Mouse (Mus musculus) liver, adult 2 months (tissue): ENCODE measurements around the gene Sh2d1a. TPM values are rescaled to one million over a fixed set of nuclear protein-coding genes. Genes with fewer than 3 reads are reported as not detected.

Source experiments
- DNase-seq: peaks from one replicate; pipeline ENCODE4 v3.0.0-alpha.2; 2011; ENCODE audit warnings: low read depth, low spot score; ENCODE audit errors: extremely low read depth
- H3K27ac ChIP-seq: fragments of 200-500 bp; replicated peaks from 2 replicates; pipeline ENCODE4 v1.5.1; 2012; ENCODE audit warnings: low read depth, mild to moderate bottlenecking, control low read depth, inconsistent platforms, low read length; ENCODE audit not compliant: insufficient read depth
- H3K27me3 ChIP-seq: fragments of 200-500 bp; 2 replicates; pipeline ENCODE4 v1.6.1; 2012; ENCODE audit warnings: mild to moderate bottlenecking, moderate library complexity, low read length, inconsistent platforms; ENCODE audit not compliant: control insufficient read depth, insufficient read depth
- H3K36me3 ChIP-seq: fragments of 200-500 bp; 2 replicates; pipeline ENCODE4 v1.6.1; 2012; ENCODE audit warnings: low read length, inconsistent platforms; ENCODE audit not compliant: control insufficient read depth, insufficient read depth
- H3K4me1 ChIP-seq: fragments of 200-500 bp; 2 replicates; pipeline ENCODE4 v1.6.1; 2011; ENCODE audit warnings: low read length; ENCODE audit not compliant: control insufficient read depth, insufficient read depth
- H3K4me3 ChIP-seq: fragments of 200-500 bp; 2 replicates; pipeline ENCODE4 v1.5.1; 2011; ENCODE audit warnings: low read depth, mild to moderate bottlenecking, control low read depth, low read length, moderate library complexity; ENCODE audit not compliant: insufficient read depth
- H3K79me2 ChIP-seq: fragments of 200-500 bp; 2 replicates; pipeline ENCODE4 v1.6.1; 2012; ENCODE audit warnings: inconsistent platforms, mild to moderate bottlenecking, low read length, moderate library complexity; ENCODE audit not compliant: control insufficient read depth, insufficient read depth
- H3K9ac ChIP-seq: fragments of 200-500 bp; 2 replicates; pipeline ENCODE4 v1.6.1; 2012; ENCODE audit warnings: low read depth, mild to moderate bottlenecking, control low read depth, inconsistent platforms, low read length
- CTCF ChIP-seq: fragments of 200-500 bp; IDR thresholded peaks from 2 replicates; pipeline ENCODE4 v1.5.1; 2011; ENCODE audit warnings: low read depth, low read length, control low read depth
- POLR2A ChIP-seq: fragments of 200-500 bp; IDR thresholded peaks from 2 replicates; pipeline ENCODE4 v1.6.1; 2011; ENCODE audit warnings: low read length, control low read depth; ENCODE audit not compliant: insufficient read depth; ENCODE audit errors: extremely low read depth
- WGBS: fragments of 180-500 bp; shearing (Covaris S2); methylation state at CpG from one replicate; pipeline ENCODE4 v1.1.7; 2018; 5-methylcytosine and 5-hydroxymethylcytosine counted together
- polyA plus RNA-seq: library from polyadenylated mRNA; depleted of rRNA; stranded (reverse); fragments of >200 nt; gene quantifications from 2 replicates; pipeline ENCODE4 v1.2.3, GENCODE M21; 2012; rRNA removed
- total RNA-seq: library from RNA; depleted of rRNA; stranded (reverse); fragments of >200 nt; gene quantifications from 2 replicates; pipeline ENCODE4 v1.2.3, GENCODE M21; 2014; rRNA removed

Gene Sh2d1a
- 0.20 and 0.55 TPM in 2 replicates for total RNA-seq
- polyA plus RNA-seq, result 0.20 TPM in 2 replicates

DNA sequence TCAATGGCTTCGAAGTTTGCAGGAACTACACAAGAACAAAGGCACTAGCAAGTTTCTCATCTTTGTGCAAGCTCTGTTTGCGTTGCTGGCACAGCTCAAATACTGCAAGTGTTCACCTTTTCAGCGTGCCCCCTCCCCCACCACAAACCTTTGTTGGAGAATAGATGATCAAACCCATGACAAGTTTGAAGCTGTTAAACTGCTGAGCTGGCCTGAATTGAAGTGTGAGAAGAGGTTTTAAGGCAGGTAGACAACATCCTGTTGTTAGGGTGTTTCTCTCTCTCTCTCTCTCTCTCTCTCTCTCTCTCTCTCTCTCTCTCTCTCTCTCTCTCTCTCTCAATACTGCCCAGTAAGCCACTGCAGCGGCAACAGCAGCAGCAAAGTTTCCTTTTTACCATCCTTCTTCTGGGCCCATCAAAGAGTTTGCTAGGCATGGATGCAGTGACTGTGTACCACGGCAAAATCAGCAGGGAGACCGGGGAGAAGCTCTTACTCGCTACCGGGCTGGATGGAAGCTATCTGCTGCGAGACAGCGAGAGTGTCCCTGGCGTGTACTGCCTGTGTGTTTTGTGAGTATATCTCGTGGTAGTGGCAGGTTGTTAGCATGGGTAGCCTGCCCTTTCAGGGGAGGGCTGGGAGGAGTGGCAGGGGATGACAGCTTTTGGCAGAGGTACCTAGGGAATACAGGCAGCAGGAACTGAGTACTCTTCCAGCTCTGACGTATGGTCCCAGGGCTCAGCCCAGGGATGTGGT, at the start of gene Sh2d1a:
TSS of gene Sh2d1a (plus strand) at position 163 of the 753 bp plus-strand sequence.
- no peak within 1 kb of the TSS for H3K27ac ChIP-seq

DNA sequence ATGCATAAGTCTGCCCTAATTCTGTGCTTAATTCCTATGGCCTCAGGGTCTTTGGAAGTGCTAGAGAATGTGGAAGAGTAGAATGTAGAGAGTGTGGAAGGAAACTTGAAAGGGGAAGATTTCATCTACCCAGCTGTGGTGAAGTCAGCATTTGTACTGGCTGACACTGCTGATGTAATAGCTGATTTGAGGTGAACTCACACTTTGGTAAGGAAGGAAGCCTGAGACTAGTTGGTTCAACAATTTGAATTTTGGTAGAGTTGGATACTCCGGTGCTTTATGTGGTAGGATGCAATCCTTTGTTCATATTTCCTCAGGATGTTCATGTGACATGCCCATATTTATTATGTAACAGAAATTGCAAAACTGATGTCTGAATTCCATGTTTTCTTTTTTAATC, 49.3 kb upstream of the Sh2d1a start:
- Histone ChIP-seq H3K36me3 (no peaks in the 10 kb centered on the region), H3K79me2 (no peaks in the 10 kb centered on the region), H3K4me3 (no peak overlapping the region), H3K9ac (no peak overlapping the region), H3K27me3 (no peaks in the 10 kb centered on the region), H3K27ac (no peak overlapping the region), H3K4me1 (no peaks in the 10 kb centered on the region)
- WGBS, result 90% methylated on average over 1 of the region's 1 CpGs
- no peak for DNase-seq
- TF ChIP-seq CTCF (no peak), POLR2A (no peak)

More for the DNA sequence above, at the start of gene Sh2d1a:
- Histone ChIP-seq H3K9ac (no peak within 1 kb of the TSS), H3K79me2 (no peaks in the 10 kb centered on the region), H3K4me1 (no peaks in the 10 kb centered on the region), H3K4me3 (no peak within 1 kb of the TSS), H3K36me3 (no peaks in the 10 kb centered on the region), H3K27me3 (no peaks in the 10 kb centered on the region)
- no peak for DNase-seq
- TF ChIP-seq POLR2A (no peak), CTCF (no peak)
- 70% methylated on average over 13 of the region's 13 CpGs for WGBS

DNA sequence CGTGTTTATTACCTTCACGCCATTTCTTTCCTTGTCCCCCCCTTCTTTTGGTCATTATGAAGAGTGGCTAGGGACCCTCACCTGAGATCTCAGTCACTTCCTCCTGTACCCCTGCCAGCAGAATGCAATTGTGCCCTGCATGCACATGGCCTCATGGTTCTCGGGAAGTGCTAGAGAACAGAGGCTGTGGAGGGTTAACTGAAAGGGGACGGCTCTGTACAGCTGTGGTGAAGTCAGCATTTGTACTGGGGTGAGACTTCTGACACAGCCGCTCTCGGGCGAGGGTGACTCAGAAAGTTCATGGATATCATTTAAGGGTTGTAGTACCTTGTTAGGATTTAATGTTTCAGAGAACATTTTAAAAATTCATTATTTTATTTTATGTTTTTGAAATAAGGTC, 47.7 kb upstream of the Sh2d1a start:
- no peak overlapping the region for H3K4me3 ChIP-seq
- H3K79me2 ChIP-seq, result no peaks in the 10 kb centered on the region
- no peak overlapping the region for H3K9ac ChIP-seq
- no peaks in the 10 kb centered on the region for H3K27me3 ChIP-seq
- DNase-seq, result no peak
- H3K27ac ChIP-seq, result no peak overlapping the region
- no peaks in the 10 kb centered on the region for H3K4me1 ChIP-seq
- H3K36me3 ChIP-seq, result no peaks in the 10 kb centered on the region
- TF ChIP-seq POLR2A (no peak), CTCF (no peak)
- WGBS, result 77% methylated on average over 7 of the region's 7 CpGs

DNA sequence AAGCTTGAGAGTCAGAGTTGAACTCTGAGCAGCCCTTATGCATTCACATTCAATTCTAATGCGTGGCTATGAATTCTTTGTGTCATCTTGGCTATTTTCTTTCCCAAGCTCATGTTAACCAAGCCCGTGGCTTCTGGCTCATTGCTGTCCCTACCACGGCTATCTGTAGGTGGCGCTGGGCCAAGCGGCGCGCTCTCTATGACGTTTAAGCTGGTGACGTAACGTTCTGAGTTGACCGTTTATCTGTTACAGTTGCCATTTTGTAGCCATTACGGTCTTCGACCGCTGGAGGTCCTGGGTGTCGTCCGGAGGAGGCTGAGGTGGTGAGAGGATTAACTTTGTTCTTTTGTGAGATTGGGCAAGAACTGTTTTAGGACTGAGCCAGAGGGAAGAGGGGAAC, 12.8 kb upstream of the Sh2d1a start, which contains the start of gene Tex13c2:
TSS of gene Tex13c2 (plus strand) at position 246 of the 400 bp plus-strand sequence.
- Histone ChIP-seq H3K27me3 (no peaks in the 10 kb centered on the region), H3K79me2 (no peaks in the 10 kb centered on the region), H3K4me1 (no peaks in the 10 kb centered on the region), H3K36me3 (no peaks in the 10 kb centered on the region), H3K27ac (no peak within 1 kb of the TSS), H3K4me3 (no peak within 1 kb of the TSS), H3K9ac (no peak within 1 kb of the TSS)
- no peak for DNase-seq
- 94% methylated on average over 16 of the region's 16 CpGs for WGBS
- TF ChIP-seq POLR2A (no peak), CTCF (no peak)

DNA sequence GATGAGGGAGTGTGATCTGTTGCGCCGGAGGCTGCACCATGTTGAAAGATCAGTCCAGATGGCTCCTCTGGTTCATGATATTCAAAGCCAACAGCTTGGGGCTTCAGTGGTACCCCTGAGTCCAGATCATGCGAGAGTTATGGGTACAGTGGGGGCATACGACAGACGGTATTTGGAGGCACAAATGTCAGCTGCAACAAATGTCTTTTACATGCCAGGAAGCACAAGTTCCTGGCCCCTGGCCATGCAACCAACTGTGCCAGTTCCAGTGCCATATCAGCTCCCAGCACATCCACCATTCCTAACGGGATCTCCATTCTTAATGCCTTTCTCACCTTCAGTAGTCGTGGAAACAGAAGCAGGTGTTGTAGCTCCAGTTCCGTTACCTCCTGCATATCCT, 11.9 kb upstream of the Sh2d1a start:
- H3K4me3 ChIP-seq, result no peak overlapping the region
- H3K27me3 ChIP-seq, result no peaks in the 10 kb centered on the region
- H3K79me2 ChIP-seq, result no peaks in the 10 kb centered on the region
- H3K4me1 ChIP-seq, result no peaks in the 10 kb centered on the region
- H3K9ac ChIP-seq, result no peak overlapping the region
- H3K36me3 ChIP-seq, result no peaks in the 10 kb centered on the region
- TF ChIP-seq CTCF (no peak), POLR2A (no peak)
- H3K27ac ChIP-seq, result no peak overlapping the region
- no peak for DNase-seq
- 93% methylated on average over 8 of the region's 8 CpGs for WGBS

DNA sequence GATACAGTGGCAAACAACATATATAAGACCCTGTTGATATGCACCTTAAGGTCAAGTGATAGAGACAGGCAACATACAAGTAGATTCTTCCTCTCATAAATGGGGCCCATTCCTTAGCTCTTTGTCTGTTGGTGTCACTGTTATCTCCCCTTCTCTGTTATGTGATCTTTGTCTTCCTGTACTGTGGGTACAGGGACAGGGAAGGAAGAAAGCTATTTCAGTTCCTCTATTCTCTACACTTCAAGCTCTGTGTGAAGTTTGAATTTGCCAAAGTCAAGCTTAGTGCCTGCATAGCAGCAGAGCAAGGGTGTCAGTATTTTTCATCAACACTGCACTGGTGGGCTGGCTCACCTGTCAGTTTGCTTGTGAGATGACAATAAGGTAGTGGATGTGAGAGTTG, 1.7 kb upstream of the Sh2d1a start:
- no peak overlapping the region for H3K9ac ChIP-seq
- no peaks in the 10 kb centered on the region for H3K36me3 ChIP-seq
- TF ChIP-seq POLR2A, result no peak
- no peak for TF ChIP-seq CTCF
- H3K27ac ChIP-seq, result no peak overlapping the region
- DNase-seq, result no peak
- H3K27me3 ChIP-seq, result no peaks in the 10 kb centered on the region
- no peak overlapping the region for H3K4me3 ChIP-seq
- no peaks in the 10 kb centered on the region for H3K79me2 ChIP-seq
- no peaks in the 10 kb centered on the region for H3K4me1 ChIP-seq
